Comparison of ENCODE assay signal across 8 mouse cellular contexts in genomic region chr2:74749337-74750121, GRCm38 (mm10). TPM values are rescaled to one million over a fixed set of nuclear protein-coding genes. Genes with fewer than 3 reads are reported as not detected.
DNase-seq lines count a peak whose midpoint lies in the region; ATAC-seq lines count a peak whose summit lies in the region.

No protein-coding gene starts in this region.

- no peak for ATAC-seq in heart, embryonic 16.5 days (replicated peaks; ENCODE audit: extremely low read depth, insufficient read depth, low FRiP score)
- peak; percentile 85 for ATAC-seq in neural tube, embryonic 13.5 days (ENCODE audit: low read depth)

- peaks cover 91% of the 10 kb centered on the region for H3K27me3 ChIP-seq in heart, embryonic 16.5 days (ENCODE audit: control insufficient read depth, insufficient read depth, low read length)
- no peaks in the 10 kb centered on the region for H3K27me3 ChIP-seq in neural tube, embryonic 13.5 days

- peak overlapping the region; percentile 37 for H3K4me3 ChIP-seq in heart, embryonic 16.5 days (ENCODE audit: low read length)
- peak overlapping the region; percentile 36 for H3K4me3 ChIP-seq in neural tube, embryonic 13.5 days

- WGBS in heart, embryonic 16.5 days = under 1% methylated on average over 47 of the region's 47 CpGs
- WGBS in neural tube, embryonic 13.5 days = under 1% methylated on average over 47 of the region's 47 CpGs

- H3K9ac ChIP-seq in heart, embryonic 16.5 days (ENCODE audit: low read length) = no peak overlapping the region
- H3K9ac ChIP-seq in neural tube, embryonic 13.5 days = peak overlapping the region; percentile 81

- H3K27ac ChIP-seq in heart, embryonic 16.5 days (ENCODE audit: low read length) = no peak overlapping the region
- H3K27ac ChIP-seq in neural tube, embryonic 13.5 days (replicated peaks) = peak overlapping the region; percentile 95

- H3K4me2 ChIP-seq in heart, embryonic 16.5 days (ENCODE audit: low read depth, low read length) = peak overlapping the region; percentile 54
- peak overlapping the region; percentile 52 for H3K4me2 ChIP-seq in neural tube, embryonic 13.5 days

- no peaks in the 10 kb centered on the region for H3K36me3 ChIP-seq in heart, embryonic 16.5 days (ENCODE audit: control insufficient read depth, insufficient read depth)
- H3K36me3 ChIP-seq in neural tube, embryonic 13.5 days = peaks cover 16% of the 10 kb centered on the region

- peak; percentile 53 to 54 for DNase-seq in cerebellum, postnatal 10 days
- no peak for DNase-seq in cerebellum, adult 11 months
- peak; percentile 45 for DNase-seq in adrenal gland, postnatal 25 days
- DNase-seq in kidney, postnatal 25 days = peak; percentile 60 to 83
- no peak for DNase-seq in right cerebral cortex, postnatal 4 days
- DNase-seq in MN1 (ENCODE audit: low spot score) = no peak

- peaks cover 8% of the 10 kb centered on the region for H3K4me1 ChIP-seq in heart, embryonic 16.5 days (ENCODE audit: control insufficient read depth, insufficient read depth, low read length)
- H3K4me1 ChIP-seq in neural tube, embryonic 13.5 days (replicated peaks) = peaks cover 94% of the 10 kb centered on the region

- H3K9me3 ChIP-seq in heart, embryonic 16.5 days (replicated peaks; ENCODE audit: control insufficient read depth, low read length) = no peaks in the 10 kb centered on the region
- no peaks in the 10 kb centered on the region for H3K9me3 ChIP-seq in neural tube, embryonic 13.5 days

RNA-seq across cellular contexts. Expression of gene Hoxd1, which starts 13.3 kb away (rescaled TPM):
- total RNA-seq in adrenal gland, postnatal 25 days (2021) = not detected in 2 replicates
- not detected in 2 replicates for polyA plus RNA-seq in heart, embryonic 16.5 days (2015; fragmentation: Nextera tagmentation; extraction: Ambion mirVana)
- polyA plus RNA-seq in neural tube, embryonic 13.5 days (2015; fragmentation: Nextera tagmentation; extraction: Ambion mirVana) = 6.4 and 9.0 TPM in 2 replicates

RNA-seq across cellular contexts. Expression of gene Gm28230, which starts 23.0 kb away (rescaled TPM):
- total RNA-seq in adrenal gland, postnatal 25 days (2021) = 3.3 and 3.6 TPM in 2 replicates
- polyA plus RNA-seq in heart, embryonic 16.5 days (2015; fragmentation: Nextera tagmentation; extraction: Ambion mirVana) = not detected in 2 replicates
- 2.2 and 2.4 TPM in 2 replicates for polyA plus RNA-seq in neural tube, embryonic 13.5 days (2015; fragmentation: Nextera tagmentation; extraction: Ambion mirVana)

RNA-seq across cellular contexts. Expression of gene Hoxd4, which starts 37.8 kb away (rescaled TPM):
- total RNA-seq in adrenal gland, postnatal 25 days (2021) = 27.8 and 34.1 TPM in 2 replicates
- polyA plus RNA-seq in heart, embryonic 16.5 days (2015; fragmentation: Nextera tagmentation; extraction: Ambion mirVana) = 0.18 TPM in 1 of 2 replicates, not detected in the other
- polyA plus RNA-seq in neural tube, embryonic 13.5 days (2015; fragmentation: Nextera tagmentation; extraction: Ambion mirVana) = 6.9 and 7.2 TPM in 2 replicates

RNA-seq across cellular contexts. Expression of gene Hoxd3, which starts 37.8 kb away (rescaled TPM):
- total RNA-seq in adrenal gland, postnatal 25 days (2021) = 0.73 and 2.6 TPM in 2 replicates
- 0.44 and 0.66 TPM in 2 replicates for polyA plus RNA-seq in heart, embryonic 16.5 days (2015; fragmentation: Nextera tagmentation; extraction: Ambion mirVana)
- 24.2 and 33.8 TPM in 2 replicates for polyA plus RNA-seq in neural tube, embryonic 13.5 days (2015; fragmentation: Nextera tagmentation; extraction: Ambion mirVana)

RNA-seq across cellular contexts. Expression of gene Hoxd8, which starts 45.1 kb away (rescaled TPM):
- total RNA-seq in adrenal gland, postnatal 25 days (2021) = 27.2 and 33.9 TPM in 2 replicates
- 0.26 and 0.42 TPM in 2 replicates for polyA plus RNA-seq in heart, embryonic 16.5 days (2015; fragmentation: Nextera tagmentation; extraction: Ambion mirVana)
- polyA plus RNA-seq in neural tube, embryonic 13.5 days (2015; fragmentation: Nextera tagmentation; extraction: Ambion mirVana) = 17.4 and 22.8 TPM in 2 replicates

Comparison
In these comparisons a context has a peak if more than half of its experiments do, and no peak if none do; other contexts are left out.
1. DNase-seq: peak in cerebellum, postnatal 10 days (2 of 2), adrenal gland, postnatal 25 days (single experiment) and kidney, postnatal 25 days (2 of 2); none in cerebellum, adult 11 months (single experiment), right cerebral cortex, postnatal 4 days (single experiment) and MN1 (single experiment).